Mouse (Mus musculus): Measurements from ENCODE around the gene Hapln2.

The Hapln2 gene

DNA sequence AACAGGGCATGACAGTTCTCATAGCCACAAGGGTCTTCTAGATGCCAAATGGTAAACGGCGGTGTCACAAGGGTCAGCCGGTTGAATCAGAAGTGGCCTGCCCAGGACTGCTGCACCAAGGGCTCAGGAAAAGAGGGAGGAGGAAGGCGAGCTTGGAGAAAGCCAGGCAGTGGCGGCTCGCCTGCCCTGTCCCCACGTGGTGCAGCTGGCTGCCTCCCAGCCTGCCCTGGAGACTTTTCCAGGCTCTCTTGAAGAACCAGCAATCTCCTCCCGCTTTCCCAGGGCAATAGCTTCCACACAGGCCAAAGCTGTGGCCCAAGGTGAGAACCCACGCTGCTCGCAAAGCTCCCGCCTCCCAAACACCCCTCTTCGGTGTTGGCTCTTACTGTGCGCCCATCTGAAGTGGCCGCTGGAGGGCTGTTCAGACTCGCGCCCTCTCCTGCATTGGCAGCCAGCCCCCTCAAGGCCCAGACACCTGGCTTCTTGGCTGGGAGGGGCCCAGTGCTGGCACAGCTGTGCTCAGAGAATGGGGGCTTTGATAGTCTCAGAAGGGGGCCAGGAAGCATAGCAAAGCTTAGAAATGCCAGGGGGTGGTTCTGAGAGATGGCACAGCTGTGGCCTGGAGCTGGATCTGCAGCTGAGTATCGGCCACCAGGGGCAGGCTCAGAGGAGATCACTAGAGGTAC lies 24.9 kb downstream of the Hapln2 start:
- DNase-seq, result peak; percentile 22 to 38

DNA sequence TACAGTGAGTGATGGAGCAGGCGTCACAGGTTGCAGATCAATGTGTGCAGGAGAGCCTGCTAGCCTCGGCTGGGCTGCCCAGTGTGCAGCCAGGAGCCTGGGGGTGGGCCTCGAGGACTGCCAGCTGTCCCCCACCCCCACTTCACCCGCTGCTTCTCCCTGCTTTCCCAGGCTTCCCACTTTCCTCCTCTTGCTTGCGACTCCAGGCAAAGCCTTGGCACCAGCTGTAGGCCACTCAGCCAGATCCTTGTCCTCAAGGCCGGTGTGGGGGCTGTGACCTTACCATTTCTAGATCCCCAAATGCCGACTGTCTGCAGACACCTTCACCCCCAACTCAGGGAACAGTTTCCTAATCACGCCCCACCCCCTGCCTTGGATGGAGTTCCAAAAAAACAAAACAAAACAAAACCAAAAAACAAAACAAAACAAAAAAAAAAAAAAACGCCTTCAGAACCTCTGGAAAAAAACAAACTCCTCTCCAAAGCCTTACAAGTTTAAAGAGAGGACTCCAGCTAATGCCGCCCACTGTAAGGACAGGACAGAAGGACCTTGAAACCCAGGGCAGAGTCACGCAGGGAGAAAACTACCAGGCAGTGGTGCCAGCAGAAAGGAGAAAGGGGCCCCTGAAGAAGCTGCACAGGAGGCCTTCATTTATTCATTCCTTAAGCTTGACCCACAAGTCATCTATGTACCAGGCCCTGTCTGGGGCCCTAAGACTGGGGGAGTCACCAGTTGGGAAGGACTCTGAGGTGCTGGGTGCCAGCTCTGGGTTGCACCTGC lies 26.4 kb downstream of the Hapln2 start:
- DNase-seq, result no peak

DNA sequence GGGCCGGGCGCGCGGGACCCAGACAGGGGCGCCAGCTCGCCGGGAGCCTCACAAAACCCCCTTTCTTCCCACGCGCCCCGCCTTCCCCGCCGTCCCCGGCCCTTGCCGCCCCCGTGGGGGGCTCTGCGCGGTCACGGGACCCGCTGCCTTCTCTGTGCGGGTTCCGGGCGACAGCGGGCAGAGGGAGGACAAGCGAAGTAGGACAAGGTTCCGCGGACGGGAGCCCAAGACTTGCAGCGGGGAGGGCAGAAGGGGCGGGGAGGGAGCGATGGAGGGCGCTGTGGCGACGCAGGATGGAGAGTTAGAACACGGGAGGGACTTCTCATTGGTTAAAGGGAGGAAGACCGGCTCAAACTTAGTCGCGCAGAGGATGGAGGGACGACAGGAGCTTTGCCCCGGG lies 27.2 kb downstream of the Hapln2 start, which contains the start of gene Bcan:
Gene Bcan (minus strand): TSS at position 50 of the 400 bp plus-strand sequence.
- DNase-seq, result no peak

- DNase-seq, result no peak
Measured at GRCm38 (mm10) chr3:87999243-87999895, 28.0 kb downstream of the Hapln2 start.

DNA sequence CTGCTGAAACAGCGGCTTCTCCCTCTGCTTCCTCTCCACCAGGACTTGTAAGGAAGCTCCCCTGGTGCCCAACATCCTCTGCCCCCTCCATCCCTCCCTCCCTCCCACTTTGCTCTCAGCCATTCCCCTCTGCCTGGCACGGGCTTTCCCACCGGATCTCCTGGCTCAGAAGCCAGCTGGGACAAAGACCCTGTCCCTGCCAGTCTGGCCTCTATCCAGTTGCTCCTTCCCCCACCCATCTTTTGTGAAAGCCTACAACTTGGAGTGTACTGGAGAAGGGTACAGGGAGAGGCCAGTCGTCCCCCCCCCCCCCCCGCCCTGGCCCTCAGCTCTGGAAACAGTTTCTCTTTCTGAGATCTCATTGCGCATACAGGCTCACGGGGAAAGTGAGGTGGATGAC lies 28.6 kb downstream of the Hapln2 start:
- DNase-seq, result no peak

- peak; percentile 31 to 51 for DNase-seq
Measured at GRCm38 (mm10) chr3:87996971-87997614, 30.3 kb downstream of the Hapln2 start.

- no peak for DNase-seq
Measured at GRCm38 (mm10) chr3:87996401-87996800, 31.0 kb downstream of the Hapln2 start.

DNA sequence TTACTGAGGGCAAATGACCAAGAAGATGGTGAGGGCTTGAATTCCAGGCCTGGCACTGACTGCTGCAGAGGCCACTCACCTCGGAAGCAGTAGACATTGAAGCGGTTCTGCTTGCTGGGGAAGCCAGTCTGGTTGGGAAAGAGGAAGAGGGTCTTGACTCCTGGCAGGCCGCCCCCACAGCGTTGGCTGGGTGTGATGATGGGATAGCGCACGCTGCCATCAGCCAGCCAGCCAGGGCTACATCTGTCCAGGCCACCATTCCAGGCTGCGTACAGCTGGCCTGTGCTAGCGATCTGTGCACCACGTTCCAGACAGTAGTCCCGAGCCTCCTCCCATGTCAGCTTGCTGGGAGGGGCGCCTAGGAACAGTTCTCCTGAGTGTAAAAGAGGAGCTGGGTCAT lies 32.1 kb downstream of the Hapln2 start:
- no peak for DNase-seq

GRCm38 (mm10) chr3:87993436-87993835 lies 33.9 kb downstream of the Hapln2 start:
- DNase-seq, result peak; percentile 57 to 67

DNA sequence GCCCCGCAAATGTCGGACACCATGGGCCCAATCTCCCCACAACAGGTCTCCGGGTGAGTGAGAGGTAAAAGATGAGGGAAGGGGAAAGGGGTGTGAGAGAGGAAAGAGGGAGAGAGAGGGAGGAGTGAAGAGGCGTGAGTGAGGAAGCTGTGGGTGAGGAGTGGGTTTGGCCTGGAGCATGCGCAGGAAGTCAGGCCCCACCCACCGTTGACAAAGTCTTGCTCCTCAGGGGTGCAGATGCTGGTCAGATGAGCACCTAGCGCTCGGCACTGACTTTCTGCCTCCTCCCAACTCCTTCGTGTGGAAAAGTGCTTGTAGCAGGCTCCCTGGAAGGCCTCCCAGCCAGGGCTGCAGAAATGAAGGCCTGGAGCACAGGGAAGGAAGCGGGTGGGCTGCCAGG lies 37.4 kb downstream of the Hapln2 start:
- DNase-seq, result no peak

DNA sequence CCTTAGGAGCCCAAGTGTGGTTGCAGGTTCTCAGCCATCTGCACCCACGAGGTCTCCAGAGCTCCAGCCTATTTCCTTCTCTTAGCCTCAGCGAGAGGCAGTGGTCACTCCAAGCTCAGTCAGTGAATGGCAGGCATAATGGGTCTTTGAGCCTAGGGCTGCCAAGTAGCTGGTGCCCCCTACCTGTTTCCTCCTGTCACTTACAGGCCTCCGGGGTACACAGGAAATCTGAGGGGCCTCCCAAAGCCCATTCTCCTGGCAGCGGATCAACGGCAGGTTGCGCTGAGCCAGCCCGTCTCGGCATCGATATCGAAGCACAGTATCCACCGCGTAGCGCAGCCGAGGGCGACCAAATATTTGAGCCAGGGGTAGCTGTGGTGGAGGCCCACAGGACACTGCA lies 39.3 kb downstream of the Hapln2 start:
- no peak for DNase-seq

DNA sequence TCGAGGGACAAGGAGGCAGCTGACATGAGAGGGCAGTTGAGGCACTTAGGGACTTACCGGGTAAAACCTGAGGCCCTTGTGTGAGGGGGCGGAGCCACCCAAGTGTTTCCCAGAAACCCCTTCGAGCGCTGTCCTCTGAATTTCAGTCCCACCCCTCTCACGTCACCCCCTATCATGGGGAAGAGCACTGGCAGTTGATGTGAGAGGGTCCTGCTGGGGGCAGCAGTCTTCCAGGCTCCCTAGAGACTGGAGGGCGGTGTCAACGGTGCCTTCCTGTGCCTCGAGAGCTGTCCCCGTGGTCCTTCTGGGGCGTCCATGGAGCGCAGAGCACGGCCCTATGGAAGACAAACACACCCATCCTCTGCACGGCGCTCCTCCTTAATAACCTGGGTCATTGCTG lies 39.8 kb downstream of the Hapln2 start:
- peak; percentile 28 to 56 for DNase-seq

DNA sequence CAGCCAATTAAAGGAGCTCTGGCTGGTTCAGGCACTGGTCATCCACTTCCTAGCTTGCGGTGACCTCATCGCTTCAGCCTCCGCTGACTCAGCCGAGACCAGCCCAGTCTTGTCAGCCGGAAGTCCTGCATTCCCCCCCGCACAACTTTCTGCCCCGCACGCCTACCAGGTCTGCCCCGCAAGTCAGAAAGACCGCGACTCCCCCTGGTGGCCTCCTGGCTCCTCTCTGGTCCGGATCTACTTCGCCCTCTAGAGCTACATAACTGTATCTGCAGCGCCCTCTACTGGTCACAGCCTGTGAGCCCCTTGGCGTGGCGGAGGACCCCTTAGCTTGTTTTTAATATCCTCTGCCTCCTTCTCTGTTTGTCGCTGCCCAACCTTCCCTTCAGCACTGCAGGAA lies 40.5 kb downstream of the Hapln2 start:
- DNase-seq, result peak; percentile 95 to 99

GRCm38 (mm10) chr3:87985505-87986320 lies 41.7 kb downstream of the Hapln2 start:
- DNase-seq, result peak; percentile 45 to 59

DNA sequence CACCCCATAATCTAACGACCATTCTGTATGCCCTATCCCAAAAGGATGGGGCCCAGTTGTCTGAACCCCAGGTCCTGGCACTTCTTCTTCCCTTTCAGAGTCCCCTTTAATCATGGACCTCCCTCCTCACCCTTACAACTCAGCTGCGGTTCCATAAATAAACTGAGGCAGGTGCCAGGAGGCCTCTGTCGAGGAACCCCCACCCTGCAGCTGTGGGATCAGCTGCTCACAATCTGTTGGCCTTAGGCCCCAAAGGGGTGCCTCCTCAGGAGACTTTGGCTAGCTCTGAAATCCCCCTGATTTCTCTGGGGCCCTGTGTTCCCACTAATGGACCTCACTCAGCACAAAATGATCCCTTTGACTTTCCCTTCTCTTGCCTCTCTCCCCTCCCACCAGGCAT lies 43.3 kb downstream of the Hapln2 start:
- DNase-seq, result no peak

- DNase-seq, result no peak
Measured at GRCm38 (mm10) chr3:87983627-87984026, 43.8 kb downstream of the Hapln2 start.

DNA sequence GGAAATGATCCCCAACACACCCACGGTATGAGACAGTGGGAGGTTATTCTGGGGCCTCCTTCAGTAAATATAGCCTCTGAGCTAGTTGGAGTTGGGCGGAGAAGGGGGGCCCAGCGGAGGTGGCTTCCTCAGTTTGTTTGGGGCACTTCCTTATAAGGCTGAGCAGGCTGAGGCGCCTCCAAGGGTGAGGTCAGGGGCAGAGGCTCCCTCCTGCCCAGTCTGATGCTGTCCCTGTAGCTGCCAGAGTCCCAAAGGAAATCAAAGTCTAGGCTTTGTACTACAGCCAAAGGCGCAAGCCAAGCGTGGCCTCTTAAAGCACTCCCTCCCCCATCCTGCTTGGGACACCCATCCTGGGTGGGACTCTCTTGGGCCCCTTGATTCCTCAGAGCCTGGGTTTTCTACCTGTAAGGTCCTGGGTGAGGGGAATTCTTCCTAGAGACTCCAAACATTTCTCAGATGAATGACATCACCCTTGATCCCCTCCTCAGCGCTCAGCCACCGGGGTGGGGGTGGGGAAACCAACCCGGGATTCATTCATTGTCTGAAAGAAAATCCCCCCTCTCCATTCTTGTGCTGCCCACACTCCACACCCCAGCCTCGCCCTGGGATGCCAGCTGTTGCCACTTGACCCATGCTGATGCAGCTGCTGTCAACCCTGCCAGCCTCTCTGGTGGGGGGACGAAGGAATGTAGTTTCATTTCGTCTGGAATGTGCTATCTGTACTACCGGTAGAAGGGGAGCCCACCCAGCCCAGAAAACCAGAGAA lies 44.4 kb downstream of the Hapln2 start:
- peak; percentile 65 to 88 for DNase-seq

- peak; percentile 74 to 88 for DNase-seq
Measured at GRCm38 (mm10) chr3:87981894-87982835, 45.2 kb downstream of the Hapln2 start.

- DNase-seq, result no peak
Measured at GRCm38 (mm10) chr3:87981214-87981760, 46.1 kb downstream of the Hapln2 start.

DNA sequence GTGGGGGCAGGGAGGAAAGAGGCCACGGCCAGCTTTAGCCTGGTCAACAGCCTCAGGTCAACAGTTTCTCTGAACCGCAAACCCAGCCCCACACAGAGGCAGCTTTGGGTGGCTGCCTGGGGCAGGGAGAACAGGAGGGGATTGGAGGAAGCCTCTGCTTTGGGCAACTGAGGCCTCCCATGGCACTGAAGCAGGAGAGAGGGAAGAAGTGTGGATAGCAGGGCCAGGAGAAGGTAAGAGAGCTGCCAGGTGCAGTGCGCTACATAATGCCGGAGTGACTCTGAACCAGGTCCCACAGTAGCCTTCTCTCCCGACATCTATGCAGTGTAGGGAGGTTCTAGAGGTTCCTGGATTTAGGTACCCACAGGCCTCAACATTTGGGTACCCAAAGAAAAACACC lies 46.7 kb downstream of the Hapln2 start:
- no peak for DNase-seq
